Comparison of ENCODE assay signal across 7 mouse cellular contexts in the genomic region with DNA sequence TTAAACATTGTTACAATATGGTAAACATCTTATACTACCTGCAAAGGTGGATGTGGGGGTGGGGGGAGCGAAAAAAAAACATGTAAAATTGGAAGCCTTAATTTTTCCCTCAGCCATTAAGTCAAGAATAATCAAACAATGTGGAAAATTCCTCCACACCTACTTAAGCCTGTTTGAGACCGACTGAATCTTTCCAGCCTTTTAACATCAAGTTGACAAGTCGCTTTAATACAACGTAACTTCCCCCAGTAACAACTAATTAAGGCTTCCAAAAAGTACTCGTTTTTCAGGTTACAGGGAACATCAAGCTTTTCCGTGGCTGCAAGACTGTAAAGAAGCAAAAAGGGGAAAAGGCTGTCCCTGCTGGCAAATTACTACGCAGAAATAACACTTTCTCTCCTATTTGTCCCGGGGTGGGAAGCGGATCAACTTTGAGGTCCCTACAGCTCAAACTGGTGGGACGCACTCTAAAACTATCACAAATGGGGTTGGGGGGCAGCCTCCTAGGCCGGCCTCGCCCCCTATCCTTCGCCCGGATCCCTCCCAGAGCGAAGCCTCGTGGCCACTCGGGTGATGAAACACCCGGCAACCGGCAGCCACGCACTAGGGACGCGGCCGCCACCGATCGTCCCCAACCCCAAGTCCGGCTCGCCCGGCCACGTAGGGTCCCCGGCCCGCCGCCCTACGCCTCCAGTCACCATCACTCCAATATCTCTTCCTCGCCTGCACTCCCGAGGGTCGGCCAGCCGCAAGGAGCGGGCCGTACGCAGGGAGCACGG. TPM values are rescaled to one million over a fixed set of nuclear protein-coding genes. Genes with fewer than 3 reads are reported as not detected.
DNase-seq lines count a peak whose midpoint lies in the region; ATAC-seq lines count a peak whose summit lies in the region.

No protein-coding gene starts in this region.

- no peaks in the 10 kb centered on the region for H3K27me3 ChIP-seq in embryonic facial prominence, embryonic 10.5 days (replicated peaks; ENCODE audit: low read depth, poor library complexity, severe bottlenecking)
- no peaks in the 10 kb centered on the region for H3K27me3 ChIP-seq in hindbrain, embryonic 16.5 days (replicated peaks; ENCODE audit: control insufficient read depth, insufficient read depth, low read length)
- no peaks in the 10 kb centered on the region for H3K27me3 ChIP-seq in midbrain, embryonic 10.5 days (ENCODE audit: low read depth, poor library complexity, severe bottlenecking)

- H3K27ac ChIP-seq in embryonic facial prominence, embryonic 10.5 days (replicated peaks): peak overlapping the region; percentile 96
- peak overlapping the region; percentile 94 for H3K27ac ChIP-seq in hindbrain, embryonic 16.5 days (ENCODE audit: low read depth, low read length)
- H3K27ac ChIP-seq in midbrain, embryonic 10.5 days (replicated peaks): peak overlapping the region; percentile 95

- peak; percentile 28 for DNase-seq in retina, embryonic 14.5 days (ENCODE audit: low spot score)
- no peak for DNase-seq in retina, postnatal 1 day
- DNase-seq in embryonic facial prominence, embryonic 10.5 days (ENCODE audit: low spot score): no peak
- DNase-seq in midbrain, embryonic 10.5 days (ENCODE audit: low spot score): no peak
- no peak for DNase-seq in frontal cortex, postnatal 36 days (ENCODE audit: low spot score in 2 of 2)
- no peak for DNase-seq in adrenal gland, adult 8-10 months

- WGBS in embryonic facial prominence, embryonic 10.5 days: under 1% methylated on average over 41 of the region's 41 CpGs
- under 1% methylated on average over 41 of the region's 41 CpGs for WGBS in hindbrain, embryonic 16.5 days
- 2% methylated on average over 41 of the region's 41 CpGs for WGBS in midbrain, embryonic 10.5 days

- H3K4me1 ChIP-seq in embryonic facial prominence, embryonic 10.5 days: peaks cover 17% of the 10 kb centered on the region
- H3K4me1 ChIP-seq in hindbrain, embryonic 16.5 days (ENCODE audit: control insufficient read depth, insufficient read depth, low read depth, low read length): peaks cover 14% of the 10 kb centered on the region
- peaks cover 26% of the 10 kb centered on the region for H3K4me1 ChIP-seq in midbrain, embryonic 10.5 days

- H3K4me2 ChIP-seq in hindbrain, embryonic 16.5 days (ENCODE audit: low read length): peak overlapping the region; percentile 78

- no peaks in the 10 kb centered on the region for H3K9me3 ChIP-seq in embryonic facial prominence, embryonic 10.5 days
- H3K9me3 ChIP-seq in hindbrain, embryonic 16.5 days (ENCODE audit: control insufficient read depth, low read length): no peaks in the 10 kb centered on the region
- no peaks in the 10 kb centered on the region for H3K9me3 ChIP-seq in midbrain, embryonic 10.5 days (replicated peaks)

- H3K36me3 ChIP-seq in embryonic facial prominence, embryonic 10.5 days (replicated peaks): peaks cover 25% of the 10 kb centered on the region
- H3K36me3 ChIP-seq in hindbrain, embryonic 16.5 days (ENCODE audit: control insufficient read depth, insufficient read depth, low read length): peaks cover 4% of the 10 kb centered on the region
- H3K36me3 ChIP-seq in midbrain, embryonic 10.5 days: peaks cover 25% of the 10 kb centered on the region

- peak overlapping the region; percentile 88 for H3K4me3 ChIP-seq in embryonic facial prominence, embryonic 10.5 days
- H3K4me3 ChIP-seq in hindbrain, embryonic 16.5 days (ENCODE audit: low read length): peak overlapping the region; percentile 68
- H3K4me3 ChIP-seq in midbrain, embryonic 10.5 days: peak overlapping the region; percentile 80

- no peak for ATAC-seq in hindbrain, embryonic 16.5 days

- H3K9ac ChIP-seq in hindbrain, embryonic 16.5 days (ENCODE audit: low read depth, low read length): peak overlapping the region; percentile 91

RNA-seq across cellular contexts. Expression of a gene that starts 0.5 kb away (rescaled TPM):
- 58.3 and 59.8 TPM in 2 replicates for polyA plus RNA-seq in embryonic facial prominence, embryonic 10.5 days (2016; fragmentation: Nextera tagmentation; extraction: Ambion mirVana)
- polyA plus RNA-seq in hindbrain, embryonic 16.5 days (2015; fragmentation: Nextera tagmentation; extraction: Ambion mirVana): 29.7 and 32.2 TPM in 2 replicates
- 50.5 and 54.7 TPM in 2 replicates for polyA plus RNA-seq in midbrain, embryonic 10.5 days (2016; fragmentation: Nextera tagmentation; extraction: Ambion mirVana)
- 10 to 100 TPM; 57.5 to 79.4 (median 65.6) TPM for total RNA-seq in adrenal gland, adult 8-10 months (2022)

RNA-seq across cellular contexts. Expression of a gene that starts 15.8 kb away (rescaled TPM):
- polyA plus RNA-seq in embryonic facial prominence, embryonic 10.5 days (2016; fragmentation: Nextera tagmentation; extraction: Ambion mirVana): 0.23 and 0.67 TPM in 2 replicates
- 0.13 and 0.24 TPM in 2 replicates for polyA plus RNA-seq in hindbrain, embryonic 16.5 days (2015; fragmentation: Nextera tagmentation; extraction: Ambion mirVana)
- 0.14 TPM in 1 of 2 replicates, not detected in the other for polyA plus RNA-seq in midbrain, embryonic 10.5 days (2016; fragmentation: Nextera tagmentation; extraction: Ambion mirVana)
- not detected for total RNA-seq in adrenal gland, adult 8-10 months (2022)

RNA-seq across cellular contexts. Expression of a gene that starts 39.0 kb away (rescaled TPM):
- 29.8 and 30.1 TPM in 2 replicates for polyA plus RNA-seq in embryonic facial prominence, embryonic 10.5 days (2016; fragmentation: Nextera tagmentation; extraction: Ambion mirVana)
- 29.8 and 31.9 TPM in 2 replicates for polyA plus RNA-seq in hindbrain, embryonic 16.5 days (2015; fragmentation: Nextera tagmentation; extraction: Ambion mirVana)
- 32.6 and 32.9 TPM in 2 replicates for polyA plus RNA-seq in midbrain, embryonic 10.5 days (2016; fragmentation: Nextera tagmentation; extraction: Ambion mirVana)
- total RNA-seq in adrenal gland, adult 8-10 months (2022): 10 to 100 TPM; 39.5 to 57.7 (median 47.9) TPM
